Mouse (Mus musculus): ENCODE results near the gene Tuft1. TPM values are rescaled to one million over a fixed set of nuclear protein-coding genes. Genes with fewer than 3 reads are reported as not detected.

Tuft1 gene
- polyA plus RNA-seq, 1 experiment, result 1.3 TPM

GRCm38 (mm10) chr3:94609621-94610020, 49.1 kb downstream of the Tuft1 start:
- no peak for DNase-seq (ENCODE audit: extremely low spot score in 1 of 2, low spot score in 1 of 2)

GRCm38 (mm10) chr3:94601959-94602358, 56.7 kb downstream of the Tuft1 start:
- peak in 1 of 2 experiments; percentile 79 for DNase-seq (ENCODE audit: extremely low spot score in 1 of 2, low spot score in 1 of 2)

GRCm38 (mm10) chr3:94597224-94597779, 61.4 kb downstream of the Tuft1 start:
- DNase-seq (ENCODE audit: extremely low spot score in 1 of 2, low spot score in 1 of 2), result no peak

- DNase-seq (ENCODE audit: extremely low spot score in 1 of 2, low spot score in 1 of 2), result no peak
Observed at GRCm38 (mm10) chr3:94595871-94596287, 62.8 kb downstream of the Tuft1 start.

GRCm38 (mm10) chr3:94591066-94591465, 67.6 kb downstream of the Tuft1 start:
- DNase-seq (ENCODE audit: extremely low spot score in 1 of 2, low spot score in 1 of 2), result no peak

GRCm38 (mm10) chr3:94587962-94588361, 70.7 kb downstream of the Tuft1 start:
- DNase-seq (ENCODE audit: extremely low spot score in 1 of 2, low spot score in 1 of 2), result no peak

- DNase-seq (ENCODE audit: extremely low spot score in 1 of 2, low spot score in 1 of 2), result no peak
Observed at GRCm38 (mm10) chr3:94582944-94583343, 75.7 kb downstream of the Tuft1 start.

- DNase-seq (ENCODE audit: extremely low spot score in 1 of 2, low spot score in 1 of 2), result peak; percentile 92
Observed at GRCm38 (mm10) chr3:94582456-94582891, 76.2 kb downstream of the Tuft1 start, which contains the start of gene Snx27. Snx27 (minus strand) TSS chr3:94582716.

- DNase-seq (ENCODE audit: extremely low spot score in 1 of 2, low spot score in 1 of 2), result peak in 1 of 2 experiments; percentile 5
Observed at GRCm38 (mm10) chr3:94581793-94582455, 76.7 kb downstream of the Tuft1 start.

- DNase-seq (ENCODE audit: extremely low spot score in 1 of 2, low spot score in 1 of 2), result peak; percentile 16 to 43
Observed at GRCm38 (mm10) chr3:94581138-94581780, 77.4 kb downstream of the Tuft1 start.

- DNase-seq (ENCODE audit: extremely low spot score in 1 of 2, low spot score in 1 of 2), result no peak
Observed at GRCm38 (mm10) chr3:94574506-94574905, 84.2 kb downstream of the Tuft1 start.

GRCm38 (mm10) chr3:94567242-94567641, 91.4 kb downstream of the Tuft1 start:
- no peak for DNase-seq (ENCODE audit: extremely low spot score in 1 of 2, low spot score in 1 of 2)

GRCm38 (mm10) chr3:94565557-94565956, 93.1 kb downstream of the Tuft1 start:
- no peak for DNase-seq (ENCODE audit: extremely low spot score in 1 of 2, low spot score in 1 of 2)

GRCm38 (mm10) chr3:94565127-94565526, 93.5 kb downstream of the Tuft1 start:
- no peak for DNase-seq (ENCODE audit: extremely low spot score in 1 of 2, low spot score in 1 of 2)

GRCm38 (mm10) chr3:94564356-94565010, 94.2 kb downstream of the Tuft1 start:
- no peak for DNase-seq (ENCODE audit: extremely low spot score in 1 of 2, low spot score in 1 of 2)

- no peak for DNase-seq (ENCODE audit: extremely low spot score in 1 of 2, low spot score in 1 of 2)
Observed at GRCm38 (mm10) chr3:94563163-94563562, 95.5 kb downstream of the Tuft1 start.

Other genes with a start within 250 kb of the Tuft1 start
- gene Tdrkh, start 245.6 kb downstream of the Tuft1 start, polyA plus RNA-seq (2012; rRNA removed), result 15.5 and 17.0 TPM in 2 replicates
- 49.4 and 52.5 TPM in 2 replicates for gene Mrpl9, start 215.6 kb downstream of the Tuft1 start, polyA plus RNA-seq (2012; rRNA removed)
- gene Oaz3, start 215.0 kb downstream of the Tuft1 start, polyA plus RNA-seq (2012; rRNA removed), result 0.19 and 0.28 TPM in 2 replicates
- gene Celf3, start 180.6 kb downstream of the Tuft1 start, polyA plus RNA-seq (2012; rRNA removed), result 410 and 454 TPM in 2 replicates
- 3.5 and 4.6 TPM in 2 replicates for gene Riiad1, start 178.5 kb downstream of the Tuft1 start, polyA plus RNA-seq (2012; rRNA removed)
- gene Snx27, start 76.2 kb downstream of the Tuft1 start, polyA plus RNA-seq (2012; rRNA removed), result 47.5 and 50.5 TPM in 2 replicates
- gene Gm10972, start 15.8 kb downstream of the Tuft1 start, polyA plus RNA-seq (2012; rRNA removed), result not detected in 2 replicates
- gene Selenbp2, start 34.7 kb upstream of the Tuft1 start, polyA plus RNA-seq (2012; rRNA removed), result 0.53 TPM in 1 of 2 replicates, not detected in the other
- gene Cgn, start 127.6 kb upstream of the Tuft1 start, polyA plus RNA-seq (2012; rRNA removed), result 2.6 and 3.7 TPM in 2 replicates
- 42.6 and 47.6 TPM in 2 replicates for gene Pogz, start 178.7 kb upstream of the Tuft1 start, polyA plus RNA-seq (2012; rRNA removed)
- 245 and 253 TPM in 2 replicates for gene Psmb4, start 228.1 kb upstream of the Tuft1 start, polyA plus RNA-seq (2012; rRNA removed)